In genomic region chr3:83025036-83025435, GRCm38 (mm10) we compare ENCODE assay signal across 14 mouse cellular contexts. TPM values are rescaled to one million over a fixed set of nuclear protein-coding genes. Genes with fewer than 3 reads are reported as not detected.
"Had no signal": no experiment of that assay in that cellular context is flagged by ENCODE, and none has a peak within 500 bp of the region (broad histone marks: within the 10 kb centered on the region; RNA-seq: fewer than 3 reads in every experiment).

No protein-coding gene starts in this region.

- H3K36me3 ChIP-seq: intestine, embryonic 15.5 days; limb, embryonic 13.5 days; midbrain, embryonic 15.5 days; neural tube, embryonic 13.5 days had no signal

- H3K4me3 ChIP-seq: intestine, embryonic 15.5 days; limb, embryonic 13.5 days; midbrain, embryonic 15.5 days; neural tube, embryonic 13.5 days had no signal

- DNase-seq: kidney, adult 18-20 months; layer of hippocampus, adult 9-11 months; lung, adult 18-20 months; lung, postnatal 36 days; retina, postnatal 1 day; right cerebral cortex, postnatal 4 days; spleen, adult 18-20 months; thymus, adult 2 months; thymus, postnatal 25 days had no signal

- H3K9ac ChIP-seq: intestine, embryonic 15.5 days; limb, embryonic 13.5 days; midbrain, embryonic 15.5 days; neural tube, embryonic 13.5 days had no signal

- H3K9me3 ChIP-seq: intestine, embryonic 15.5 days; limb, embryonic 13.5 days; midbrain, embryonic 15.5 days; neural tube, embryonic 13.5 days had no signal

- H3K4me1 ChIP-seq: intestine, embryonic 15.5 days; limb, embryonic 13.5 days; midbrain, embryonic 15.5 days; neural tube, embryonic 13.5 days had no signal

- H3K27me3 ChIP-seq: intestine, embryonic 15.5 days; limb, embryonic 13.5 days; midbrain, embryonic 15.5 days; neural tube, embryonic 13.5 days had no signal

- ATAC-seq: midbrain, embryonic 15.5 days had no signal

- H3K27ac ChIP-seq: intestine, embryonic 15.5 days; limb, embryonic 13.5 days; midbrain, embryonic 15.5 days; neural tube, embryonic 13.5 days had no signal

- H3K4me2 ChIP-seq: intestine, embryonic 15.5 days; limb, embryonic 13.5 days; midbrain, embryonic 15.5 days; neural tube, embryonic 13.5 days had no signal

RNA-seq across cellular contexts. Expression of gene Fga, which starts 0.8 kb away (rescaled TPM):
- polyA plus RNA-seq: midbrain, embryonic 15.5 days; urinary bladder, adult 2 months had no signal

RNA-seq across cellular contexts. Expression of gene Fgg, which starts 17.5 kb away (rescaled TPM):
- polyA plus RNA-seq: neural tube, embryonic 13.5 days; urinary bladder, adult 2 months had no signal

RNA-seq across cellular contexts. Expression of gene Fgb, which starts 24.6 kb away (rescaled TPM):
- polyA plus RNA-seq: limb, embryonic 13.5 days; midbrain, embryonic 15.5 days had no signal
